Comparison of ENCODE assay signal across 10 mouse cellular contexts in genomic region chr9:65692959-65693603, GRCm38 (mm10). TPM values are rescaled to one million over a fixed set of nuclear protein-coding genes. Genes with fewer than 3 reads are reported as not detected.
DNase-seq lines count a peak whose midpoint lies in the region; ATAC-seq lines count a peak whose summit lies in the region.
"Had no signal": no experiment of that assay in that cellular context is flagged by ENCODE, and none has a peak within 500 bp of the region (broad histone marks: within the 10 kb centered on the region; RNA-seq: fewer than 3 reads in every experiment).

No protein-coding gene starts in this region.

- H3K4me1 ChIP-seq in forebrain, embryonic 16.5 days (replicated peaks; ENCODE audit: control insufficient read depth, insufficient read depth, low read length), result peaks cover 19% of the 10 kb centered on the region

- H3K4me3 ChIP-seq in forebrain, embryonic 16.5 days (replicated peaks; ENCODE audit: low read length), result no peak overlapping the region

- H3K9me3 ChIP-seq in forebrain, embryonic 16.5 days (ENCODE audit: control insufficient read depth, low read length), result no peaks in the 10 kb centered on the region

- no peak overlapping the region for H3K9ac ChIP-seq in forebrain, embryonic 16.5 days (replicated peaks; ENCODE audit: low read depth, low read length)

- peaks cover 22% of the 10 kb centered on the region for H3K36me3 ChIP-seq in forebrain, embryonic 16.5 days (ENCODE audit: control insufficient read depth, insufficient read depth)

- H3K27me3 ChIP-seq in forebrain, embryonic 16.5 days (replicated peaks; ENCODE audit: control insufficient read depth, insufficient read depth, low read length), result no peaks in the 10 kb centered on the region

- intact Hi-C loops in heart, postnatal 25 days (cut with DNase I), result loop anchor here (10.0 kb wide), 1 partner anchor 312 kb away; no protein-coding TSS in a partner anchor

- no peak overlapping the region for H3K4me2 ChIP-seq in forebrain, embryonic 16.5 days (ENCODE audit: low read length)

- DNase-seq in heart, adult 11 months, result peak; percentile 92
- no peak for DNase-seq in heart, postnatal 25 days (ENCODE audit: low spot score)
- DNase-seq in A20 (ENCODE audit: low read depth, low spot score) (peak; percentile 66), adipocyte (ENCODE audit: low spot score) (no peak)
- no peak for DNase-seq in left cerebral cortex, adult 18-20 months (ENCODE audit: low spot score in 2 of 2)
- DNase-seq: lung, adult 2 months; spleen, adult 18-20 months had no signal

- H3K27ac ChIP-seq in forebrain, embryonic 16.5 days (ENCODE audit: low read length), result peak overlapping the region; percentile 64

- WGBS in forebrain, embryonic 16.5 days, result 25% methylated on average over 5 of the region's 5 CpGs

- no peak for ATAC-seq in forebrain, embryonic 16.5 days
- ATAC-seq in megakaryocyte, adult 5-6 weeks (ENCODE audit: poor library complexity, severe bottlenecking), result peak; percentile 82
- no peak for ATAC-seq in activated CD4-positive, CD25-positive, alpha-beta regulatory T cell, adult 4 months

RNA-seq across cellular contexts. Expression of gene Oaz2, which starts 25.3 kb away (rescaled TPM):
- 100 to 1,000 TPM; 249 to 259 TPM for total RNA-seq in heart, postnatal 25 days (2021)
- polyA plus RNA-seq in forebrain, embryonic 16.5 days (2015; fragmentation: Nextera tagmentation; extraction: Ambion mirVana), result 345 and 364 TPM in 2 replicates
- 12.5 and 15.9 TPM in 2 replicates for total RNA-seq in megakaryocyte, adult 5-6 weeks (2015)
- total RNA-seq in megakaryocyte, adult 5-6 weeks (2017), result 40.2 and 43.9 TPM in 2 replicates
- 100 to 1,000 TPM; 241 to 243 TPM for total RNA-seq in left cerebral cortex, adult 18-20 months (2021)
- 10 to 100 TPM; 32.3 to 36.5 TPM for polyA plus RNA-seq in activated CD4-positive, CD25-positive, alpha-beta regulatory T cell, adult 4 months (2017; shearing (Covaris generic))

Comparison
In these comparisons a context has a peak if more than half of its experiments do, and no peak if none do; other contexts are left out.
1. DNase-seq: peak in heart, adult 11 months (single experiment) and A20 (single experiment); none in heart, postnatal 25 days (single experiment), adipocyte (single experiment) and left cerebral cortex, adult 18-20 months (0 of 2).
2. RNA of gene Oaz2, which starts 25.3 kb away (total RNA-seq): 249 to 259 TPM in heart, postnatal 25 days and 241 to 243 TPM in left cerebral cortex, adult 18-20 months; 12.5 to 43.9 TPM in megakaryocyte, adult 5-6 weeks; every median in the first group is over 4 times any median in the second.